Mouse (Mus musculus): Measurements from ENCODE around the gene Gm14597.
"Not testable (repeated sequence)": the region's sequence is repeated elsewhere in the genome, so short reads cannot be mapped to it uniquely, and the experiment has no call there.

Gm14597 gene

GRCm38 (mm10) chrX:53608879-53609278, at the start of gene Gm14597:
Gm14597 (minus strand) TSS chrX:53608979.
- not testable (repeated sequence) for DNase-seq (ENCODE audit: low spot score in 2 of 2)

GRCm38 (mm10) chrX:53652917-53653316, 44.1 kb upstream of the Gm14597 start:
- not testable (repeated sequence) for DNase-seq (ENCODE audit: low spot score in 2 of 2)

- DNase-seq (ENCODE audit: low spot score in 2 of 2), result no peak
Measured at GRCm38 (mm10) chrX:53645885-53646284, 37.1 kb upstream of the Gm14597 start.

- peak; percentile 49 to 55 for DNase-seq (ENCODE audit: low spot score in 2 of 2)
Measured at GRCm38 (mm10) chrX:53642980-53643961, 34.5 kb upstream of the Gm14597 start, which contains the start of gene Rtl8a. Rtl8a (minus strand) TSS chrX:53643682.

GRCm38 (mm10) chrX:53642604-53642979, 33.8 kb upstream of the Gm14597 start:
- DNase-seq (ENCODE audit: low spot score in 2 of 2), result not testable (repeated sequence)

GRCm38 (mm10) chrX:53638107-53638506, 29.3 kb upstream of the Gm14597 start:
- DNase-seq (ENCODE audit: low spot score in 2 of 2), result not testable (repeated sequence)

- DNase-seq (ENCODE audit: low spot score in 2 of 2), result not testable (repeated sequence)
Measured at GRCm38 (mm10) chrX:53611395-53611794, 2.6 kb upstream of the Gm14597 start.

GRCm38 (mm10) chrX:53610571-53610970, 1.8 kb upstream of the Gm14597 start:
- DNase-seq (ENCODE audit: low spot score in 2 of 2), result peak; percentile 28 to 65

GRCm38 (mm10) chrX:53608122-53608813, 511 bp downstream of the Gm14597 start:
- no peak for DNase-seq (ENCODE audit: low spot score in 2 of 2)

GRCm38 (mm10) chrX:53607242-53608121, 1.3 kb downstream of the Gm14597 start, which contains the start of gene Rtl8c:
Rtl8c (plus strand) TSS chrX:53608032.
- DNase-seq (ENCODE audit: low spot score in 2 of 2), result peak; percentile 58 to 61

- DNase-seq (ENCODE audit: low spot score in 2 of 2), result not testable (repeated sequence)
Measured at GRCm38 (mm10) chrX:53606176-53606575, 2.6 kb downstream of the Gm14597 start.

GRCm38 (mm10) chrX:53599993-53600392, 8.8 kb downstream of the Gm14597 start:
- DNase-seq (ENCODE audit: low spot score in 2 of 2), result peak; percentile 19 to 40

- DNase-seq (ENCODE audit: low spot score in 2 of 2), result not testable (repeated sequence)
Measured at GRCm38 (mm10) chrX:53583404-53583803, 25.4 kb downstream of the Gm14597 start.

- DNase-seq (ENCODE audit: low spot score in 2 of 2), result not testable (repeated sequence)
Measured at GRCm38 (mm10) chrX:53581407-53581806, 27.4 kb downstream of the Gm14597 start.

- DNase-seq (ENCODE audit: low spot score in 2 of 2), result no peak
Measured at GRCm38 (mm10) chrX:53579311-53579710, 29.5 kb downstream of the Gm14597 start.
